Mouse (Mus musculus) frontal cortex, adult (tissue): ENCODE results near the gene 4930558K02Rik.

Experiments
- ATAC-seq: cut with Nextera tagmentation; 2 replicates; pipeline ENCODE4 v1.9.2; 2017; ENCODE audit warnings: mild to moderate bottlenecking, moderate library complexity, mixed read lengths; ENCODE audit not compliant: low TSS enrichment

4930558K02Rik gene

DNA sequence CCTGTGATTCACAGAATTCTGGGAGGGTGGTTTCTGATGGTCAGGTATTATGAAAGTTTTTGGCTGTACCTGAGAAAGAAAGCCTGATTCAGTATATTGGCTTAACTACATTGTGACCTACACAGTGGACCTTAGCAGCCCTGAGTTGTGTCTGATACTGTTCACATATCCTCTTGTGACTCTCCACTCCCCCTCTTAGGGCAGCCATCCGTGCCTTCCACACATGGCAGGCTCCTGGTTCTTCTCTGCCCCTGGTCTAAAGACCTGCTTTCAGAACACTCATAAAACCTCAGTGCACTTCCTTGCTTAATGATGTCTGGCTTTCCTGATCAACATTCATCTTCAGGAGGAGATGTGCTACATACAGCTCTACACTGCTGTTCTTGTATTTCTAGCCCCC lies 26.8 kb downstream of the 4930558K02Rik start:
- no peak for ATAC-seq

DNA sequence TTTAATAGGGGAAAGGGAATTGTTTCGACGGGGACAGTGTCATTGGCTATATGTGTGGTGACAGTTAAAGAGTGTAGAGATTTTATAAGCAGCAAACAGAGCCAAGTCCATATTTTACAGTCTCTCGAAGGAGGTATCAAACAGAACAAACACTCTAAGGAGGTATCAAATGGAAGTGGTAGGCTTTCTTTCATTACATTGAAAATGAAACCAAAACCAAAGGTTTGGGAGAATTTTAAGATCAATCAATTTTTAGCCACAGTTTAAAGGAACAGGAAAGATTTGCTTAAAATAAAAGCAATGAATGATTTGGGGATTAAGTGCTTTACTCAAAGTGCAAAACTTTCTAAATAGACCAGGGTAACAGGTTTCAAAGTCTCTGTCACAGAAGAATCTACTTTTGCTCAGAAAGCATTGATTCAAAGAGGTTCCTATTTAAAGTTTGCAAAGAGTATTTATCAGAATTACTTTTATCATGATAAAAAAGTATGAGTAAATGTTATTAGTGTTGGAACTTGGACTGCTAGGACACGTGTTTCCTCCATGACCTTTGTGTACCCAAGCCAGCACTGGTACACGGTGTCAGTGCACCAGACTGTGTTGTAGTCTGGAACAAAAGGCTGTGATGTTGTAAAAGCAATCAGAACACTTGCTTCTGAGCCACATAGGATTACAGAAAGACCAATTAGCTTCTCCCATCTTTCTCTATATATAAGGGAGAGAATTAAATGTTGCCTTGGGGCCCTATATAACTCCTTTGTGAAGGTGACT lies 28.2 kb downstream of the 4930558K02Rik start:
- ATAC-seq, result no peak

DNA sequence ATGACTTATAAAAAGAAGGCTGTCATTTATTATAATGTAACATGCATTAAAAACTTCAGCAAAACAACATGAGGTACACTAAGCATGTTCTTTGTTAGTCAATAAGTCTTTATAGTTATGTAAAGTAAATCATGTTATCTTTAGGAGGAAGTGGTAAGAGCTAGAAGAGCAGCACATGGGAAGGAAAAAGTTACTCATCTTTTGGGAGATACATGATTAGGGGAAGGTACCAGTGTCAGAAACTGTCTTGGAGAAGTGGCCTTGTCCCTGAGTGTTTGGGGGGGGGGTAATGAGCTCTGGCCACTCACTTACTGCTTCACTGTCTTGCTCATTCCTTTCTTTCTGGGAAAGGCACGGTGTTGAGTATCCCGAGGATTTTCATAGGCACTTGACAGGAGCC lies 37.4 kb downstream of the 4930558K02Rik start:
- no peak for ATAC-seq

DNA sequence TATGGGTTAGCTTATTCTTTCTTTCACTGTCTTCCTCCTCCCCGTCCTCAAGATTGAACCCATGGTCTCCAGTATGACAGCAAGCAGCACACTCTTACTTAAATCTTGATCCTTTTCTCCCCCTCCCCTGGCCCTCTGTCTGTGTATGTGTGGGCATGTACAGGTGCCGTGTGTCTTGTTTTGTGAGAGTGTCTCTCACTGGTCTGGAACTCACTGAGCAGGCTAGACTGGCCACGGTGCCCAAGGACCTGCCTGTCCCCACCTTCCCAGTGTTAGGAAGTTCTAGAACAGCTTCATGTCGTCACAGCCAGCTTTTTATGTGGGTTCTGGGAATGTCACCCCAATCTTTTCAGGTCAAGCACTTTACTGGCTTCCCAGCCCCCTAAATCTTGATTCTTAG lies 47.1 kb downstream of the 4930558K02Rik start:
- ATAC-seq, result no peak

DNA sequence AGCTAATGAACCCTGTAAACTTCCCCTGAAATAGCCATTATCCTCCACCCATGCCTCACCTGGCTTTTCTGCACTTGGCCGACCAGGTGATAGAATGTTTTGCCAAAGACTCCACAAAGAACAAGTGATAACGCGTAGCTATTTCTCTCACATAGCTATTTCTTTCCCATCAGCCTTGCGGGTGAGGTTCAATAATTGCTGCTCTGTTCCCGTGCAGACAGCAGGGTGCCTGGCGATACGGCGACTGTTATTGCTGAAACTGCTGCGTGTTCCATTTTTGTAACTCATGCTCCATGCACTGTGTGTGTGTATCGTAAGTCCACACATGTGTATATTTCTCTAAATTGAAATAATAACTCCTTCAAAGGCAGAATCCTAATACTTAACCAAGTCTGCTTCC lies 47.6 kb downstream of the 4930558K02Rik start:
- ATAC-seq, result no peak

DNA sequence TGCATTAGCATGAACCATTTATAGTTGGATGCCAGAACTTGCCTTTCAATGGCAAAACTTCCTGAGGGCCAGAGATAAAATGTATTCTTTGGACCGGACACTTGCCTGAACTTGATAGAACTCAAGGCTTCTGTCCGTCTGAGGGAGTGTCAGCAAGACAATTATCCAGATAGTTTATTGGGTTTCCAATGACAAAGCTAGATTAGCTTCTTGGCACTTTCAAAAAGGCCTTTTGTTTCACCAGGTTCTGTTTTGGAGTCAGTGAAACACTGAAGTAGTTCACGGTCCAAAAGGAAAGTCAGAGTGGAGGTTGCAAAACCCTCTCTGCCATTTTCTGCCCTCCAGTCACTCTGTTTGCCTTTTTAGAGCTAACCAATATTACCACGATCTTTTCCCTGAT lies 48.1 kb downstream of the 4930558K02Rik start:
- ATAC-seq, result no peak

DNA sequence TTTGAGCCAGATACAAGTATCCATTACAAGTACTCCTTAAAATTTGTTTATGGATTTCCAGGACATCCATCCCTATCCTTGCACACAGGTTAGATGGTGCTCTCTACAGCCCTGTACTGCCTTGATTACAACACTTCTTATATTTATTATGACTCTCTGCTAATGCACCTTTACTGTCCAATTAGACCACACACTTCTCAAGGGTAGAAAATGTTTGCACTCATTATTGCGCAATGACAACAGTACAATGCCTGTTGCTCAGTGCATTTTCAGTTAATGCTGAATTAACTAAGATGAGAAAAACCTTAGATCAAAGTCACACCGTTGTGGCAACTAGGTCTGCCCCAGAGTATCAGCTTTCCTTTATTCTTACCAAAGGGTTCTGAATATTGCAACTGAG lies 51.5 kb downstream of the 4930558K02Rik start:
- no peak for ATAC-seq

DNA sequence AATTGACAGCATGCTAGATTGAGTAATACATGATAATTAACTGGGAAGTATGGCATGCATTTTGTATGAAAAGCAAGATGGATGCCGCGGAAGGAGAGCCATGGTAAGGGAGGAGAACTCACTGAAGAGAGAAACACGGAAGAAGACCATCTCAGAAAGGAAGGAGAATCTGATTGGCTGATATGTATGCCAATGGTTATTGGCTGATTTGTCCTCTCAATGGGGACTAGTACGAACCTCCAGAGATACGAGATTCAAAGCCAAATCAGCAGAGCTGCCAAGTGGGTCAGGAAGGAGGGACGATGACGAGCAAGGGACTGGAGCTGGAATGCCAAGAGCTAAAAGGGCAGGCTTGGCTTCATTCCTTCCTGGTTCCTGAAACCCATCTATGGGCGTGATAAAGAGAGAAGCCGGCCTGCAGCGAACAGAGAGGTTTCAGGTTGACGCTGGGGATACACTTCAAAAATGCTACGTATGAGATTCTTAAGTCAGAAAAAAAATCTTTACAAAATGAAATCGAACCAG lies 54.1 kb downstream of the 4930558K02Rik start:
- ATAC-seq, result no peak

DNA sequence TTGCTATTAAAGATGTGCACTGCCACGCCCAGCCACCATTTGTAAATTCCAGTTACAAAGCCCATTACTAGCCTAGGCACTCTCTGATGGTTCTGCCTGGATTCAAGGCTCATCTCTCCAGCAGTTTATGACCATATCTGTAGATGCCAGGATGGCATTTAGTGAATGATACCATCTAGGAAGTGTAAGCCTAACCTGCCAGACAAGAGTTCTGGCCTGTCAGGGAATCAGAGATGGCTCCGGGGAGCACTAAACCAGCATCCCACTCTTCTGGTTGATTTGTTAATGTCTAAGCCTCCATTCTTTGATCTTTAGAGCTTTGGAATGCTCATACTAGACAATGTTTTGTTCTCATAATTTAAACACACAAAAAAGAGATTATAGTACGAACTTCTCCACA lies 55.1 kb downstream of the 4930558K02Rik start:
- ATAC-seq, result no peak

DNA sequence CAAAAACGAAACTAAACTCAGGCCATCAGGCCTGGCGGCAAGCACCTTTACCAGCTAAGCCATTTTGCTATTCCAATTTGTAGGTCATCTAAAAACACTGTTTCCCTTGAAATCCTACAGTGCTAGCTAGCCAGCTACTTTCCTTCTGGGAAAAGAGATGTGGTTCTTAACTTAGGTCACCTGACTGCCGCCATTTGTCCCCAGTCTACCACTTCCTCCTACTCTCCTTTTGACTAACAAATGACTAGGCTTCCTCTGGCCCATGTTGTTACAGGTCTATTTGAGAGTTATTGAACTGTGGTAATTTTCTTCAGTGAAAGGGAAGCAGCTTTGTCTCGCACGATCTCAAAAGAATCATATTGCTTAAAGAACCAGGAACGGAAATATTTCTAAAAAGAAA lies 57.5 kb downstream of the 4930558K02Rik start:
- no peak for ATAC-seq

DNA sequence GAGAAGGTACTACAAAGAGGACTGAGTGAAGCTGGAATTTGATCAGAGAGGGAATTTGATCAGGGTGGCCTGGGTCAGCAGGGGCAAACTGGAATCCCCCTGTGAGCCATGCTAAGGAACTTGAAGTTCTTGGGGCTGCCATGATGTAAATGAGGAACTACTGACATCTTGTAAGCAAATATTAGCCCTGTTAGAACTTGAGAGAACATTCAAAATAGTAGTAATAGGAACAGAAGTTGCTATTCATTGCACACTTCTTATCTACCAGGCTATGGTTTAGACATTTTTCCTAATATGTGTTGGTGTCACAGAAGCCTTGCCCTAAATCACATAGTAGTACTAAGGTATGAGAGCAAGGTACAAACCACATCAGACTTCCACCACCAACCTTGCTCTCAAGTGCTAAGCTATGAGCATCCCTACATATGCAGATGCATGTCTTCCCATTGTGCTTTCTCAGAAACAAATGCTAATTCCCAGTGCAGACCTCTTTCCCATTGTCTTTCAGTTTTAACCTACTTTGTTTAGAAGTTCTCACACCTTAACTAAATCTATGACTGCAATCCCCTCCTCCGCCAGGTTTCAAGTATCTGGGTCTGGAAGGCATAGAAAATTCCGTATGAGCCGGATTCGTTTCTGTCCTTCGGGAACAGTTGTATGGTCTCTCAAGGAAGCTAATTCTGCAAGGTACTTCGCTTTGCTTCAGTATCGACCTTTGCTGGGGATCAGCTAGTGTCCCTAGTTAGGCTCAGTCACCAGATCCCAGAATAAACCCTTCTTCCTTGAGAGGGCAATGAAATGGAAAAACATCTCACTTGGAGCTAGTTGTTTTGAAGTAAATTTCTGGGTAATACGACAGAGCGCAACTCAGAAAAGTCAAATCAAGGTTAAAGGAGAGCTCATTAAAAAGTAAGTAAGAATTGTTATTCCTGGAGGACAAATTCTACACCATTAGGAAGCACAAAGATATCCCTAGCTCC lies 58.7 kb downstream of the 4930558K02Rik start:
- ATAC-seq, result no peak

DNA sequence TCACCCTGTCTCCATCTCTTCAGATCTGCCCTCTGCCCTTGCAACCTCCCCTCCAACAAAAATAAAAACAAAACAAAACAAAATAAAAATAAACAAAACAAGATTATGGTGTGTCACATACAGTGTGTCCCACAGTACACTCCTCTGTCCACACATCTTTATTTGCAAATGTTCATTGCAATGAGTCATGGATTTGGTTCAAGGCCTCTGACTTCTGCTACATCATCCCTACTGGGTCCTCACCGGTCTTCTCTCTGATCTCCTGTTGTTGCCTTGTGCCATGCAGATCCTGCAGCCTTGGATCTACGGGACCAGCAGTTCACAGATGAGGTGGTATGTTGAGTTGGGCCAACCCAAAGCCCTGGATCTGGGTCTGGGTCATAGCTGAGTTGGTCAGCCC lies 59.8 kb downstream of the 4930558K02Rik start:
- ATAC-seq, result no peak

DNA sequence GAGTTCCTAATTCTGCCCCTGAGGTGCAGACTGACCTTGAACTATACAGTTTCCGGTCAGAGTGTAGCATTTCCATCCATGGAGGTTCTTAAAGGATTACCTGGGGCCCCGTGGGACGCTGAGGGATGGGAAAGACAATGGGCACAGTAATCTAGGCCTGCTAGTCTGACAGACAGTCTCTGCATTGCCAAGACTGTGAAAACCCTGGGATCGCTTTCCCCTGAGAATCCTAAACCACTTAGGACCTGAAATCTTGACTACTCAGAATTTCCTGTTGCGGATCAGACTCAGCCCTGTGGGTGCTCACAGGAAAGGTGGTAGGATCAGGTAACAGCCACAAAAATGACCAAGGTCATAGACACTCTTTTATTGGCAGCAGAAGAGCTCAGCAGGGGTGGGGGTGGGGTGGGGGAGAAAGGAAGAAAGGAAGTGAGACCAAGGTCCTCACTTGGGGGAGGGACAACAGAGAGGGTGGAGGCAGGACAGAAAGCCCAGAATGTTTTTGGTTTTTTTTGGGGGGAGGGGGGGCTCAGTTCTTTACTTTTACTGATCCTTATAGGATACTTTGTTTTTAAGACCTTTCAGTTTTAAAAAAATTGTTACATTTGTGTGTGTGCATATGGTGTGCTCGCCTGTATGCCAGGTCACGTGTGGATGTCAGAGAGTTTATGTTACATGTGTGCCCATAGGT lies 60.6 kb downstream of the 4930558K02Rik start:
- ATAC-seq, result no peak

DNA sequence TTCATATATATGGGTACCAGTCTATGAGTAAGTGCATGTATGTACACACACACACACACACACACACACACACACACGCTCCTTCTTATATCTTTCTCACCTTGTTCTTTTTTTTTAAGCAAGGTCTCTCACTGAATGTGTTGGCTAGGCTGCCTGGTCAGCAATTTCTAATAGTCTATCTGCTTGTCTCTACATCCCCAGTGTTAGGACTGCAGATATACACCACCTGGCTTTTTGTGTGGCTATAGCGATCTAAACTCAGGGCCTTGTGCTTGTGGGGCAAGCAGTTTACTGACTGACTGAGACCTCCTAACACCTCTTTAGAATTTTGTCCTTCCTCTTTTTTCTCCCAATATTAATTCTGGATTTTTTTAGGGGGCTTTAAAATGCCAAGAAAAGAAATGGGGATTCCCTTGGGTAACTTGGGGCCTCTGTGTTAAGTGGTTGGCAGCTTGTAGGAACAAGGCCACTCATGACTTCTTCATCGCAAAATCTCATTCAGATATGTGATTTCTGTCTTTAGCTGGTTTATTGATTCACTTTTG lies 61.4 kb downstream of the 4930558K02Rik start:
- ATAC-seq, result no peak

DNA sequence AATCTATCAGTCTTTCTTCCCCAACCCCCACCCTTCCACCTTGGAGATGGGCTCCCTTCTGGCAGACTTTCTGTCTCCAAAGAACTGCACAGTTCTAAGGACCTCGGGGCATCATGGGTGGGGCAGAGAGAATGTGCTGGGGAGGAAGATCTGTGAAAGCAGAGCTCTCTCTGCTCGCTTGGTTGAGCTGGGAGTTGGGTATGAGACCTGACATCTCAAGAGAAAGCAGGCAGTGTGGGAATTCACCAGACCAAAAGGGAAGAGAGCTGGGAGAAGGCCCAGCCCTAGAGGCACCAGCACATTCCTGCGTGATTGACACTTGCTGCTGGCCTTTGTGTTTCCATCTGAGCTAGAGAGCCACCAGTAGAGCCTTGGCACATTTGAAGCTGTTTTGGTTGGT lies 63.4 kb downstream of the 4930558K02Rik start:
- ATAC-seq, result no peak

DNA sequence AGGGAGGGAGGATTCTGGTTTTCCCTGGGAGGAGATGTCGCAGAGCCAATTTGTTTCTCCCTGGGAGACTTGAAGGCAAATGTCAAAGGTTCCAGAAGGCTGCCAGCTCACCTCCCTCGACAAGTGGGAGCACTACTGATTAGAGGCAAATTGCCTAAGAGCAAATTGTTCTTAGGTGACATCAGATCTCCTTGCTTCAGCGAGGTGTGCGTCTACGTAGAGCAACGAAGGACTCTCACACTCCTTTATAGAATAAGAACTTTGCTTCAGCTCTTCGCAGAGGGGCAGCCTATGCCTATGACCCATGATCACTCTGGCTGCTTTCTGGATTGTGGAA lies 65.8 kb downstream of the 4930558K02Rik start:
- no peak for ATAC-seq

DNA sequence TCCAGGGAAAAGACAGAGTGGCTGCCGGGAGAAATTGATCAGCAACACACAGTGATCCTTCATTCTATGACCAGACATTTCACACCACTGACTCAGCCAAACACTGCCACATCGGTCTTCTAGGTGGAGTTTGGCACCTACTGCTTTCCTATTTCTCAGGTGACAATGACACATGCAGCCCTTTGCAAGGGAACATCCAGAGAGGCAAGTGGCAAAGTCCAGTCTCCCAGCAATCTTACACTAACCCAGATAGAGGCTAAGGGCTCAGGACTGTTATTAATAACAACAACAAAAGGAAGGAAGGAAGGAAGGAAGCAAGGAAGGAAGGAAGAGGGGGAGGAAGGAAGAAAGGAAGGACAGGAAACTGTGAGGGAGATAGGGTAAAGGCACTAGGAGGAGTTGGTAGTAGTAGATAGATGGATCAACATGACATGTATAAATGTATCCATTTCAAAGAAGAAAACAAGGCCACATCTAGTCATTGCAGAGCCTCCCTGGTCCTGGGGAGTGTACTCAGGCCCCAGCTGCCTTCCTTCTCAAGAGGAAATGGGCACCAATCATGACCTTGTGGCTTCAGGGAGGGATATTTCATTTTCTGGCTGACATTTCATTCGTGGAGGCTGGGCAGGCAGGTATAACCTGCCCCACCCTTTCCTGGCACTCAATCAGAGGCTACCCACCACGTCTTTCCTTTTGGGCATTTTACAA lies 66.3 kb downstream of the 4930558K02Rik start:
- ATAC-seq, result no peak

DNA sequence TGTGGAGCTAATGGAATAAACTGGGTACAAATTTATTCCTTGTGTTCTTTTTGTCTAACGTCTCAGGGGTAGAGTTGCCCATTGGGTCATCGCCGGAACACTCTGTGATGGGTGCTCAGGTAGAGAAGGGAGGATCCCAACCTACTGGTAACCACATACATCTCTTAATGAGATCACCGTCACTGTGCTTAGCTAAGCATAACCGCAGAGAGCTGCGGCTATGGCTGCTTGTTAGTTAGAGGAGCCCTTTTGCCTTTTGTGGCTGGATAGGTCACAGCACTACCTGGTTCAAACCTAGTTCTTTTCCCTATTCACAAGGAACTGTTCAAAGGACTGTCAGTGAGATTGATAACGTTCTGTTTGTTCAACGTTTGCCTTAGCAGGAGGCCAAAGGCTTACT lies 70.4 kb downstream of the 4930558K02Rik start:
- ATAC-seq, result no peak

DNA sequence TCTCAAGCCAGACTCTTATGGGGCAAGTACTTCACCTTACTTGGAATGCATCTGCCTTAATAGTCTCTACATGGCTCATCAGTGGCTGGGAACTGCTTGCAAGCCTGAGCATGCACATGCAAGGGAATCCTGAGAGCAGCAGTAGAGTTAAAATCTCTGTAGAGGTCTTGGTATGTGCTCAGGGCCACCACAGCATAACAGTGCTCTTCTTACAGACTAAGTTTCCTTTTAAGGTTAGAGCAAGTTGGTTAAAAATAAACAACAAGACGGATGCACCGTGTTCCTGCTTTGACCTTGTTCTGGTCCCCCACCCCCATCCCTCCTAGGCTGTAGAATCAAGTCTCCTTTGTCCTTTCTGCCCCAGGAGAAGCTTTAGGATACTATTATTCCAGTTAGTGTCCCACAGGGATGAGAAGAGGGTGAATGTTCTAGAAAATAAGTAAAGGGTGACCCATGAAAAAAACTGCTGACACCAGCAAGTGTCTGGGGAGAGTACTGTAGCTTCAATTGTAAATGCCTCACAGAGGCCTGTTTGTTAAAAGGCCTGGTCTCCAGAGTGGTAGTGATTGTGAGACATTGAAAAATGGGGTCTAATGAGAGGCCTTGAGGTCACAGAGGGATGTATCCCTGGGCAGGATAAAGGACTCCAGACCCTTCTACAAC lies 71.5 kb downstream of the 4930558K02Rik start:
- no peak for ATAC-seq

DNA sequence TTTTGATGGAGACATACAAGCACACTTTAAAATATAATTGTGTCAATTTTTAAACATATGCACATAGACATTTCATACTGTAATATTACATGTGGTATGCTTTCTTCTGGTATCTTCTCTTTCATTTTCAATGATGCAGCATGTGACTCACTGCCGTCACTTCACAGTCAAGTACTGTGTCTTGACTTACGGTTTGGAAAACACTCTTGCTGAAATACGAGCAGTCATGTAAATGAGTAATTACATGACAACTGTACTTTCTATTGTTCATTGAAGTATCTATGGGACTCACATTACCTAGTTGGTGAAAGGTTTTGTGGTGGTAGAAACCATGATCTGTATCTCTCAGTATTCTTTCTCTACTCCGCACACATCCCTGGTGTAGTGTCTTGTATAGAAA lies 72.3 kb downstream of the 4930558K02Rik start:
- no peak for ATAC-seq
